Mouse (Mus musculus): Measurements from ENCODE around the gene Rpn2. TPM values are rescaled to one million over a fixed set of nuclear protein-coding genes. Genes with fewer than 3 reads are reported as not detected.

Rpn2 gene
- 234 TPM for polyA plus RNA-seq (2017; shearing (Covaris generic))

DNA sequence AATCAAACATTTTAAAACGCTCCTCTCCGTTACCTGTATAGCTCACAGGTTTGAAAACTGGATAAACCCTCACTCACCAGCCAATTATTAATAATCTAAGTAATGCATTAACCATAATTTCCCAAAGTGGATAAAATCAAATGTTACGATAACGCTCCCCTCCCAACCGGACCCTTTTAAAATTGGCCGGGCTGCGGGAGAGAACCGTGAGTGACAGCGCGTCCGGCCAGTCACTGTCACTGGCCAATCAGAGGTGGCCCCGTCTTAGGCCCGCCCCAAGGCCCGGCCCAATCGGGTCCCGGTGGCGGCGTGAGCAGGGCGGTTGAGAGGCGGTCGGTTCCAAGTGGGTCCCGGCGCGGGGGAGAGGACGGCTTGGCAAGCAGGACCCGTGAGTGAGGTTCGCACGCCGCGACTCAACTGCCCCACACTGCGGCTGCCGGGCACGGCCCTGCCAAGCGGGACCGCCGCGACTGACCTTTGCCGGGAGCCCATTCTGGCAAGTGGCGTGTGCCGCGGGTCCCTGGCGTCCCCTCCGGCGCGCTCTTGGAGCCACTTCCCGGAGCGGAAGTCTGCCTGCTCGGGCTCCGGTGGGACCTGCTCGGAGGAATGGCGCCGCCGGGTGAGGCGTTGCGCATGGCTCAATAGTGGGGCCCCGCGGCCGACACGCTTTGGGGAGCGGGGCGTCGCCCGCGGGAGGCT is at the start of gene Rpn2:
Rpn2 (plus strand) TSS at position 301 of the 699 bp plus-strand sequence.

DNA sequence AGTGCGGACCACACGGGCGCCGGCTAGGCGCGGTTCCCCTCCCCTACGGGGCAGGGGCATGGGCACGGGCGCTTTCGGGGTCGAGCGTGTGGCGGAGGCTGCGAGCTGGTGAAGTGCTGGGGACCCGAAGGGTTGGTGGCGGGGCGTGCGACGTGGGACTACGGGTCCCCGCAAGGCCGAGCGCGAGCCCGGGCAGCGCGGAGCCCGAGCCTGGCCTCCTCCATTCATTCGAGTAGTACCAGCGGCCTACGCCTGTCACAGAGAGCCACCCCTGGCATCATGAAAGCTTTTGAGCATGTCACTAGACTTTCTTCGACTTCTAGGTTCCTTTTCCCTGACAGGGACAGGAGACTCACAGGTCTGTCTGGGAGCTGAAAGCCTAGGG is 591 bp downstream of the Rpn2 start, which contains the start of gene Mroh8:
Mroh8 (minus strand) TSS at position 134 of the 385 bp plus-strand sequence.

GRCm38 (mm10) chr2:157347361-157348159 is 68.7 kb downstream of the Rpn2 start, which contains the start of gene Ghrh:
Gene Ghrh, minus strand, starts transcription at chr2:157347506.

DNA sequence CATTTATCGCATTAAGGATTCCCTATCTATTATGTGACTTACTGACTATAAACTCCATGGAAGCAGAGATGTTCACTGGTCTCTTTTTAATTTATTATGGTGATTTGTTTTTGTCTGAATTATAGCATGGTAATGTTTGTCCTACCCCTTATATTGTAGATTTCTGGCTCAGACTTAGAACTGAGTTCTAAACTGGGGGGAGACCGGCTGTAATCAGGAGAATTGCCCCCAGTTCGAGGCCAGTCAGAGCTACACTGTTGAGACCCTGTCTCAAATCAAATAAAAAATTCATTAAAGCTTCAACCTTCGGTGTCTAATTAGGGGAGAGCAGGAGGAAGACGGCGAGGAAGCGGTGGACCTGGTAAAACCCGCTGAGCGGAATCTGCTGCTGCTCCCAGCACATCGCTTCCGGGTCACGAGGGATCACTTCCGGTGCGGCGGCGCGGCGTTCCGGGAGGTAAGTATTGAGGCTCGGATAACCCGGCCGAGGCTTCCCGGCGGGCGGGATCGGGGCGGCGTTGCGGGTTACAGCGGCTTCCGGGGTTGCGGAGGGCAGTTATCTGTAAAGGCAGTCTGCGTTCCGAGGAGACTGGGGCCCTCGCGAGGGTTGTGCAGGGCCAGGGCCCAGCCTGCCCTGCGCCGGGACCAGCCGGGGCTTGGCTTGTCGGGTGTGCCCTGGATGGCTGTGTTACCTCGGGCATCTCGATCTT is 88.5 kb downstream of the Rpn2 start, which contains the start of gene Manbal:
Manbal (plus strand) TSS at position 411 of the 710 bp plus-strand sequence.

Other genes starting within 250 kb of the Rpn2 start
- not detected for gene Soga1, start 199.8 kb upstream of the Rpn2 start, polyA plus RNA-seq (2017; shearing (Covaris generic))
- gene Tldc2, start 192.0 kb upstream of the Rpn2 start, polyA plus RNA-seq (2017; shearing (Covaris generic)): not detected
- 849 TPM for gene Samhd1, start 143.8 kb upstream of the Rpn2 start, polyA plus RNA-seq (2017; shearing (Covaris generic))
- 39.1 TPM for gene Rbl1, start 74.5 kb upstream of the Rpn2 start, polyA plus RNA-seq (2017; shearing (Covaris generic))
- 0.07 TPM for gene Mroh8, start 532 bp downstream of the Rpn2 start, polyA plus RNA-seq (2017; shearing (Covaris generic))
- not detected for gene Ghrh, start 68.5 kb downstream of the Rpn2 start, polyA plus RNA-seq (2017; shearing (Covaris generic))
- gene Manbal, start 88.6 kb downstream of the Rpn2 start, polyA plus RNA-seq (2017; shearing (Covaris generic)): 45.6 TPM
- gene Src, start 139.4 kb downstream of the Rpn2 start, polyA plus RNA-seq (2017; shearing (Covaris generic)): 1.5 TPM